Mouse (Mus musculus): Measurements from ENCODE around the gene Serpina16. TPM values are rescaled to one million over a fixed set of nuclear protein-coding genes. Genes with fewer than 3 reads are reported as not detected.

The Serpina16 gene
- polyA plus RNA-seq (2017; shearing (Covaris generic)) = not detected

DNA sequence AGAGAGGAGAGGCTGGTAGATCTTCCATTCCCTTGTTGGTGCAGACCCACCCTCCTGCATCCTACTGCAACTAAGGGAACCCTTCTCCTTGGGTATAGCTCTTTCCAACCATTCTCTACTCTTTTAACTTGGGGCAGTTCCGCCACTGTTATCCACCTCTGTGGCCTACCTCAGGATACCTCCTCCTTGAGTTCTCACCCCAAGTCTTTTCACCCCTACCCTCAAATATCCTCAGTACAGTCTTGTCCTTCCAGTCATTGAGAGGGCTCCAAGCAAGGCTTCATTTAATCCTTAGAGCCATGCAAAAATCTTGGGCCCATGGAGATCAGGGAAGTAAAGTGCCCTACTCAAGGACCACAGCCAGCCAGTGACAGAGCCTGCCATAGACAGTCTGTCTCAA, at the start of gene Serpina16:
TSS of gene Serpina16 (minus strand) at position 101 of the 400 bp plus-strand sequence.

DNA sequence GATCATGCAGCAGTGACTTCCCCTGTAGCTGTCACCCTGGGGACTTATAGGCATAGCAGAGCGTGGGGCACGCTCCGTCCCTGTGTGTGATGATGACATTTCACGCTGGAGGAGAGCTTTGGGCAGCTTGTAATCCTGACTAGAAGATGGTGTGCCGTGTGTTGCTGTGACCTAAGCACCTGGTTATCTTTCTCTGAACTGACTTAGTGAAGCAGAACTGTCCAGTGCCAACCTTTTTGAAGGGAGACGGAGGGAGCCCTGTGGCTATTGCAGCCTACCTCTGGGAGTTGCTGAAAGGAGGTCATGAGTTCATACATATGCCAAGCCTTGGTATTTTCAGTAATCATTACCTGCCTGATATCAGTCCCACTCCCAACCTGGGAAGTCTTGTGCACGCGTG, 19.5 kb upstream of the Serpina16 start, which contains the start of gene Serpina1f:
TSS of gene Serpina1f (minus strand) at position 101 of the 400 bp plus-strand sequence.

GRCm38 (mm10) chr12:103656848-103657626, 18.9 kb downstream of the Serpina16 start, which contains the start of gene Serpina6:
Gene Serpina6, minus strand, starts transcription at chr12:103657212.

GRCm38 (mm10) chr12:103631203-103631612, 44.7 kb downstream of the Serpina16 start, which contains the start of gene Serpina10:
Gene Serpina10, minus strand, starts transcription at chr12:103631444.

Other genes with a start within 250 kb of the Serpina16 start
- gene Ifi27, start 241.9 kb downstream of the Serpina16 start, polyA plus RNA-seq (2017; shearing (Covaris generic)) = 309 TPM
- gene Ifi27l2a, start 232.5 kb downstream of the Serpina16 start, polyA plus RNA-seq (2017; shearing (Covaris generic)) = 204 TPM
- 0.83 TPM for gene Ifi27l2b, start 218.9 kb downstream of the Serpina16 start, polyA plus RNA-seq (2017; shearing (Covaris generic))
- not detected for gene Ppp4r4, start 143.9 kb downstream of the Serpina16 start, polyA plus RNA-seq (2017; shearing (Covaris generic))
- not detected for gene Serpina10, start 44.7 kb downstream of the Serpina16 start, polyA plus RNA-seq (2017; shearing (Covaris generic))
- not detected for gene Serpina6, start 18.9 kb downstream of the Serpina16 start, polyA plus RNA-seq (2017; shearing (Covaris generic))
- gene Serpina1f, start 19.4 kb upstream of the Serpina16 start, polyA plus RNA-seq (2017; shearing (Covaris generic)) = not detected
- not detected for gene Serpina1d, start 97.5 kb upstream of the Serpina16 start, polyA plus RNA-seq (2017; shearing (Covaris generic))
- not detected for gene Serpina1b, start 154.2 kb upstream of the Serpina16 start, polyA plus RNA-seq (2017; shearing (Covaris generic))
- gene Serpina1a, start 187.4 kb upstream of the Serpina16 start, polyA plus RNA-seq (2017; shearing (Covaris generic)) = not detected
- gene Serpina1c, start 228.7 kb upstream of the Serpina16 start, polyA plus RNA-seq (2017; shearing (Covaris generic)) = not detected